Mouse (Mus musculus) naive thymus-derived CD4-positive, alpha-beta T cell, adult 2 months (primary cell): Measurements from ENCODE around the gene Sox11.

Experiments
- DNase-seq: peaks from one replicate; pipeline ENCODE4 v3.0.0-alpha.2; 2011; ENCODE audit warnings: low read depth

Gene Sox11

GRCm38 (mm10) chr12:27336336-27336735 lies 6.0 kb downstream of the Sox11 start:
- DNase-seq = no peak

GRCm38 (mm10) chr12:27335356-27336055 lies 6.9 kb downstream of the Sox11 start:
- no peak for DNase-seq

- DNase-seq = no peak
These were observed 8.8 kb downstream of the Sox11 start for GRCm38 (mm10) chr12:27333590-27333989.

- no peak for DNase-seq
These were observed 19.0 kb downstream of the Sox11 start for GRCm38 (mm10) chr12:27323423-27323822.

GRCm38 (mm10) chr12:27320705-27321104 lies 21.7 kb downstream of the Sox11 start:
- no peak for DNase-seq

GRCm38 (mm10) chr12:27312985-27313384 lies 29.4 kb downstream of the Sox11 start:
- DNase-seq = no peak

- no peak for DNase-seq
These were observed 30.4 kb downstream of the Sox11 start for GRCm38 (mm10) chr12:27311854-27312466.

- DNase-seq = no peak
These were observed 31.0 kb downstream of the Sox11 start for GRCm38 (mm10) chr12:27311316-27311832.

- DNase-seq = no peak
These were observed 31.7 kb downstream of the Sox11 start for GRCm38 (mm10) chr12:27310703-27311102.

GRCm38 (mm10) chr12:27309969-27310368 lies 32.4 kb downstream of the Sox11 start:
- DNase-seq = no peak

- no peak for DNase-seq
These were observed 37.5 kb downstream of the Sox11 start for GRCm38 (mm10) chr12:27304713-27305437.

GRCm38 (mm10) chr12:27303190-27303589 lies 39.2 kb downstream of the Sox11 start:
- no peak for DNase-seq

GRCm38 (mm10) chr12:27298721-27299120 lies 43.7 kb downstream of the Sox11 start:
- no peak for DNase-seq

- DNase-seq = no peak
These were observed 48.2 kb downstream of the Sox11 start for GRCm38 (mm10) chr12:27294191-27294590.

GRCm38 (mm10) chr12:27293736-27294135 lies 48.6 kb downstream of the Sox11 start:
- DNase-seq = no peak

GRCm38 (mm10) chr12:27293208-27293607 lies 49.2 kb downstream of the Sox11 start:
- DNase-seq = no peak
